Mouse (Mus musculus): Measurements from ENCODE around the gene Gm13420. TPM values are rescaled to one million over a fixed set of nuclear protein-coding genes. Genes with fewer than 3 reads are reported as not detected.

Gm13420 gene
- polyA plus RNA-seq, 1 experiment from 2014 or later: 0.36 TPM

GRCm38 (mm10) chr2:29744256-29744655 is 7.2 kb downstream of the Gm13420 start:
- DNase-seq (ENCODE audit: low spot score) (no peak), ATAC-seq (ENCODE audit: low FRiP score) (no peak)
- Histone ChIP-seq H3K27me3 (ENCODE audit: control insufficient read depth, insufficient read depth, low read length) (peaks cover 18% of the 10 kb centered on the region), H3K9me3 (ENCODE audit: control insufficient read depth, low read length) (no peaks in the 10 kb centered on the region), H3K4me3 (replicated peaks; ENCODE audit: low read length) (no peak overlapping the region), H3K36me3 (replicated peaks; ENCODE audit: control insufficient read depth, insufficient read depth) (peaks cover 13% of the 10 kb centered on the region), H3K9ac (no peak overlapping the region), H3K4me2 (replicated peaks) (no peak overlapping the region), H3K4me1 (replicated peaks; ENCODE audit: control insufficient read depth, insufficient read depth, low read length) (no peaks in the 10 kb centered on the region), H3K27ac (no peak overlapping the region)
- WGBS: 97% methylated on average over 6 of the region's 6 CpGs

GRCm38 (mm10) chr2:29741207-29741606 is 10.3 kb downstream of the Gm13420 start:
- H3K27ac ChIP-seq: no peak overlapping the region
- WGBS: 91% methylated on average over 6 of the region's 6 CpGs
- DNase-seq (ENCODE audit: low spot score) (no peak), ATAC-seq (ENCODE audit: low FRiP score) (no peak)
- peaks cover under 1% of the 10 kb centered on the region; the same call in 1 of the 2 replicates for H3K27me3 ChIP-seq (ENCODE audit: control insufficient read depth, insufficient read depth, low read length)
- H3K4me1 ChIP-seq (replicated peaks; ENCODE audit: control insufficient read depth, insufficient read depth, low read length): no peaks in the 10 kb centered on the region
- H3K9me3 ChIP-seq (ENCODE audit: control insufficient read depth, low read length): no peaks in the 10 kb centered on the region
- no peak overlapping the region for H3K9ac ChIP-seq
- H3K4me2 ChIP-seq (replicated peaks): no peak overlapping the region
- H3K36me3 ChIP-seq (replicated peaks; ENCODE audit: control insufficient read depth, insufficient read depth): peaks cover 43% of the 10 kb centered on the region
- H3K4me3 ChIP-seq (replicated peaks; ENCODE audit: low read length): no peak overlapping the region

GRCm38 (mm10) chr2:29739368-29739767 is 12.1 kb downstream of the Gm13420 start:
- H3K4me2 ChIP-seq (replicated peaks): no peak overlapping the region
- no peak overlapping the region for H3K4me3 ChIP-seq (replicated peaks; ENCODE audit: low read length)
- ATAC-seq (ENCODE audit: low FRiP score): no peak
- no peaks in the 10 kb centered on the region for H3K9me3 ChIP-seq (ENCODE audit: control insufficient read depth, low read length)
- no peaks in the 10 kb centered on the region for H3K27me3 ChIP-seq (ENCODE audit: control insufficient read depth, insufficient read depth, low read length)
- no peak for DNase-seq (ENCODE audit: low spot score)
- no peak overlapping the region for H3K27ac ChIP-seq
- no peak overlapping the region for H3K9ac ChIP-seq
- H3K4me1 ChIP-seq (replicated peaks; ENCODE audit: control insufficient read depth, insufficient read depth, low read length): no peaks in the 10 kb centered on the region
- H3K36me3 ChIP-seq (replicated peaks; ENCODE audit: control insufficient read depth, insufficient read depth): peaks cover 59% of the 10 kb centered on the region
- 78% methylated on average over 5 of the region's 5 CpGs for WGBS

GRCm38 (mm10) chr2:29738799-29739198 is 12.7 kb downstream of the Gm13420 start:
- Histone ChIP-seq H3K27me3 (ENCODE audit: control insufficient read depth, insufficient read depth, low read length) (no peaks in the 10 kb centered on the region), H3K36me3 (replicated peaks; ENCODE audit: control insufficient read depth, insufficient read depth) (peaks cover 65% of the 10 kb centered on the region), H3K4me2 (replicated peaks) (no peak overlapping the region), H3K9ac (no peak overlapping the region), H3K4me1 (replicated peaks; ENCODE audit: control insufficient read depth, insufficient read depth, low read length) (no peaks in the 10 kb centered on the region), H3K4me3 (replicated peaks; ENCODE audit: low read length) (no peak overlapping the region), H3K9me3 (ENCODE audit: control insufficient read depth, low read length) (no peaks in the 10 kb centered on the region), H3K27ac (no peak overlapping the region)
- ATAC-seq (ENCODE audit: low FRiP score) (no peak), DNase-seq (ENCODE audit: low spot score) (no peak)
- WGBS: 76% methylated on average over 4 of the region's 4 CpGs

- no peak overlapping the region for H3K27ac ChIP-seq
- H3K4me3 ChIP-seq (replicated peaks; ENCODE audit: low read length): no peak overlapping the region
- no peaks in the 10 kb centered on the region for H3K27me3 ChIP-seq (ENCODE audit: control insufficient read depth, insufficient read depth, low read length)
- H3K36me3 ChIP-seq (replicated peaks; ENCODE audit: control insufficient read depth, insufficient read depth): peaks cover 79% of the 10 kb centered on the region
- WGBS: 92% methylated on average over 12 of the region's 12 CpGs
- no peaks in the 10 kb centered on the region for H3K9me3 ChIP-seq (ENCODE audit: control insufficient read depth, low read length)
- no peak for DNase-seq (ENCODE audit: low spot score)
- H3K4me2 ChIP-seq (replicated peaks): no peak overlapping the region
- no peak for ATAC-seq (ENCODE audit: low FRiP score)
- H3K9ac ChIP-seq: no peak overlapping the region
- no peaks in the 10 kb centered on the region for H3K4me1 ChIP-seq (replicated peaks; ENCODE audit: control insufficient read depth, insufficient read depth, low read length)
These were observed 14.1 kb downstream of the Gm13420 start for GRCm38 (mm10) chr2:29737209-29737925.

GRCm38 (mm10) chr2:29735708-29736107 is 15.8 kb downstream of the Gm13420 start:
- ATAC-seq (ENCODE audit: low FRiP score) (no peak), DNase-seq (ENCODE audit: low spot score) (no peak)
- H3K27ac ChIP-seq: no peak overlapping the region
- H3K4me3 ChIP-seq (replicated peaks; ENCODE audit: low read length): no peak overlapping the region
- H3K9ac ChIP-seq: no peak overlapping the region
- H3K9me3 ChIP-seq (ENCODE audit: control insufficient read depth, low read length): no peaks in the 10 kb centered on the region
- H3K27me3 ChIP-seq (ENCODE audit: control insufficient read depth, insufficient read depth, low read length): no peaks in the 10 kb centered on the region
- peaks cover 91% of the 10 kb centered on the region for H3K36me3 ChIP-seq (replicated peaks; ENCODE audit: control insufficient read depth, insufficient read depth)
- no peaks in the 10 kb centered on the region for H3K4me1 ChIP-seq (replicated peaks; ENCODE audit: control insufficient read depth, insufficient read depth, low read length)
- 96% methylated on average over 12 of the region's 12 CpGs for WGBS
- H3K4me2 ChIP-seq (replicated peaks): no peak overlapping the region

- no peak overlapping the region for H3K4me3 ChIP-seq (replicated peaks; ENCODE audit: low read length)
- H3K4me2 ChIP-seq (replicated peaks): no peak overlapping the region
- H3K27ac ChIP-seq: no peak overlapping the region
- no peak for ATAC-seq (ENCODE audit: low FRiP score)
- H3K9ac ChIP-seq: no peak overlapping the region
- H3K9me3 ChIP-seq (ENCODE audit: control insufficient read depth, low read length): no peaks in the 10 kb centered on the region
- no peaks in the 10 kb centered on the region for H3K4me1 ChIP-seq (replicated peaks; ENCODE audit: control insufficient read depth, insufficient read depth, low read length)
- DNase-seq (ENCODE audit: low spot score): no peak
- WGBS: 100% methylated on average over 5 of the region's 5 CpGs
- H3K36me3 ChIP-seq (replicated peaks; ENCODE audit: control insufficient read depth, insufficient read depth): peaks cover 90% of the 10 kb centered on the region
- no peaks in the 10 kb centered on the region for H3K27me3 ChIP-seq (ENCODE audit: control insufficient read depth, insufficient read depth, low read length)
These were observed 18.1 kb downstream of the Gm13420 start for GRCm38 (mm10) chr2:29733348-29733747.

GRCm38 (mm10) chr2:29732559-29732958 is 18.9 kb downstream of the Gm13420 start:
- ATAC-seq (ENCODE audit: low FRiP score) (no peak), DNase-seq (ENCODE audit: low spot score) (no peak)
- no peaks in the 10 kb centered on the region for H3K27me3 ChIP-seq (ENCODE audit: control insufficient read depth, insufficient read depth, low read length)
- H3K27ac ChIP-seq: no peak overlapping the region
- 92% methylated on average over 10 of the region's 10 CpGs for WGBS
- no peak overlapping the region for H3K4me3 ChIP-seq (replicated peaks; ENCODE audit: low read length)
- H3K9ac ChIP-seq: no peak overlapping the region
- H3K4me1 ChIP-seq (replicated peaks; ENCODE audit: control insufficient read depth, insufficient read depth, low read length): no peaks in the 10 kb centered on the region
- no peaks in the 10 kb centered on the region for H3K9me3 ChIP-seq (ENCODE audit: control insufficient read depth, low read length)
- H3K36me3 ChIP-seq (replicated peaks; ENCODE audit: control insufficient read depth, insufficient read depth): peaks cover 90% of the 10 kb centered on the region
- no peak overlapping the region for H3K4me2 ChIP-seq (replicated peaks)

GRCm38 (mm10) chr2:29731545-29731944 is 19.9 kb downstream of the Gm13420 start:
- DNase-seq (ENCODE audit: low spot score): no peak
- Histone ChIP-seq H3K9ac (no peak overlapping the region), H3K27me3 (ENCODE audit: control insufficient read depth, insufficient read depth, low read length) (no peaks in the 10 kb centered on the region), H3K4me2 (replicated peaks) (no peak overlapping the region), H3K4me3 (replicated peaks; ENCODE audit: low read length) (no peak overlapping the region), H3K27ac (no peak overlapping the region), H3K36me3 (replicated peaks; ENCODE audit: control insufficient read depth, insufficient read depth) (peaks cover 90% of the 10 kb centered on the region), H3K9me3 (ENCODE audit: control insufficient read depth, low read length) (no peaks in the 10 kb centered on the region), H3K4me1 (replicated peaks; ENCODE audit: control insufficient read depth, insufficient read depth, low read length) (no peaks in the 10 kb centered on the region)
- WGBS: 88% methylated on average over 3 of the region's 3 CpGs
- ATAC-seq (ENCODE audit: low FRiP score): no peak

GRCm38 (mm10) chr2:29729500-29729899 is 22.0 kb downstream of the Gm13420 start:
- H3K4me3 ChIP-seq (replicated peaks; ENCODE audit: low read length): no peak overlapping the region
- no peak overlapping the region for H3K27ac ChIP-seq
- peaks cover 93% of the 10 kb centered on the region for H3K36me3 ChIP-seq (replicated peaks; ENCODE audit: control insufficient read depth, insufficient read depth)
- WGBS: 55% methylated on average over 2 of the region's 2 CpGs
- DNase-seq (ENCODE audit: low spot score) (no peak), ATAC-seq (ENCODE audit: low FRiP score) (no peak)
- H3K9me3 ChIP-seq (ENCODE audit: control insufficient read depth, low read length): no peaks in the 10 kb centered on the region
- no peak overlapping the region for H3K4me2 ChIP-seq (replicated peaks)
- no peaks in the 10 kb centered on the region for H3K4me1 ChIP-seq (replicated peaks; ENCODE audit: control insufficient read depth, insufficient read depth, low read length)
- H3K9ac ChIP-seq: no peak overlapping the region
- H3K27me3 ChIP-seq (ENCODE audit: control insufficient read depth, insufficient read depth, low read length): no peaks in the 10 kb centered on the region
